Mouse (Mus musculus) bone marrow, adult 2 months (tissue): Measurements from ENCODE around the gene Pa2g4. TPM values are rescaled to one million over a fixed set of nuclear protein-coding genes. Genes with fewer than 3 reads are reported as not detected.

ENCODE experiments used
- H3K27ac ChIP-seq: fragments of 200-500 bp; 2 replicates; pipeline ENCODE4 v1.5.1; 2012; ENCODE audit warnings: low read depth, mild to moderate bottlenecking, control low read depth, inconsistent platforms, low read length; ENCODE audit not compliant: control insufficient read depth, poor library complexity, insufficient read depth
- H3K4me1 ChIP-seq: fragments of 200-500 bp; 2 replicates; pipeline ENCODE4 v1.6.1; 2011; ENCODE audit warnings: low read length; ENCODE audit not compliant: control insufficient read depth, insufficient read depth
- H3K4me3 ChIP-seq: fragments of 200-500 bp; replicated peaks from 2 replicates; pipeline ENCODE3; 2011; ENCODE audit warnings: mild to moderate bottlenecking, low read depth, low read length, control low read depth; ENCODE audit not compliant: control insufficient read depth
- CTCF ChIP-seq: fragments of 200-500 bp; IDR thresholded peaks from 2 replicates; pipeline ENCODE4 v1.5.1; 2011; ENCODE audit warnings: low read length, control low read depth; ENCODE audit not compliant: control insufficient read depth, insufficient read depth
- POLR2A ChIP-seq: fragments of 200-500 bp; IDR thresholded peaks from 2 replicates; pipeline ENCODE4 v1.6.1; 2011; ENCODE audit warnings: low read depth, mild to moderate bottlenecking, control low read depth, low read length, borderline replicate concordance; ENCODE audit not compliant: control insufficient read depth
- WGBS: fragments of 180-500 bp; shearing (Covaris S2); methylation state at CpG from one replicate; pipeline ENCODE4 v1.1.7; 2018; 5-methylcytosine and 5-hydroxymethylcytosine counted together
- polyA plus RNA-seq: library from polyadenylated mRNA; stranded (reverse); fragments of >200 nt; gene quantifications from 2 replicates; pipeline ENCODE4 v1.2.4, GENCODE M21; 2011; ENCODE audit warnings: low replicate concordance; ENCODE audit not compliant: missing spikeins, insufficient read depth, insufficient read length

Pa2g4 gene
- polyA plus RNA-seq, 1 experiment: 116 TPM

DNA sequence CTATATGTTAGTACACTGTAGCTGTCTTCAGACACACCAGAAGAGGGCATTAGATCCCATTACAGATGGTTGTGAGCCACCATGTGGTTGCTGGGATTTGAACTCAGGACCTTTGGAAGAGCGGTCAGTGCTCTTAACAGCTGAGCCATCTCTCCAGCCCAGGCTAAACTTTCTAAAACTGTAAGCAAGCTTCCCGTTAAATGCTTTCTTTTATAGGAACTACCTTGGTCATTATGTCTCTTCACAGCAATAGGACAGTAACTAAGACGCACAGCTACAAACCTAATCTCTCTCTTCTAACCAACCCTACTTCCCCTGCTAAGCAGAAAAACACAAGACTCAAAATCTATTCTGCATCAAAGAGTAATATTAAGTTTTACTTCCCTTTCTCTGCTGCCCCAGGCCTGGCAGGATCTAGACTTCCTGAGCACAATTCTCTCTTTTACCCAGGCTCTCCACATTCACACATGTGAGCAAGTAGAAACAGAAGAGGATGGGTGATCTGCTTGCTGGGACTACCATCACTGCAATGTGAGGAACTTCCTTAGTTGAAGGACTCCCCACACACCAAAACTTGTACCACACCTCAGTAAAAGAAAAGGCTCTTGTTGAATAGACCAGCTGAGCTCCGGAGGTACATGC lies 30.0 kb downstream of the Pa2g4 start:
- no peak for TF ChIP-seq CTCF
- TF ChIP-seq POLR2A: no peak
- peaks cover 2% of the 10 kb centered on the region for H3K4me1 ChIP-seq
- H3K27ac ChIP-seq: peak overlapping the region; percentile 59; the same call in 1 of the 2 replicates
- no peak overlapping the region for H3K4me3 ChIP-seq
- 23% methylated on average over 4 of the region's 4 CpGs for WGBS

DNA sequence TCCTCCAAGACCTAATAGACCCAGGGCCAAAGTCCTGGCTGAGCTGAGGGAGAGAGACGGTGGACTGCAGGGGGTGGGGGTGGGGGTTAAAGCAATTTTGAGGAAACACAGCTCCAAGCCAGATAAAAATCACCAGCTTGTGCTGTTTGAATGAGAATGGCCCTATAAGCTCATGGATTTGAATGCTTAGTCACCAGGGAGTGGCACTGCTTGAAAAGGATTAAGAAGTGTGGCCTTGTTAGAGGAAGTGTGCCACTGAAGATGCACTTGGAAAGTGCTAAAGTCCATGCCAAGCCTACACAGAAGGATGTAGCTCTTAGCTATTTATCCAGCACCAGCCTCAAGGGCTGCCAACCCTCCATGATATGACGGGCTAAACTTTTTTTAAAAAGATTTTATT lies 30.6 kb downstream of the Pa2g4 start:
- WGBS: 75% methylated on average over 2 of the region's 2 CpGs
- Histone ChIP-seq H3K27ac (peak overlapping the region; percentile 48; the same call in 1 of the 2 replicates), H3K4me3 (no peak overlapping the region), H3K4me1 (peaks cover 2% of the 10 kb centered on the region)
- TF ChIP-seq CTCF: no peak
- no peak for TF ChIP-seq POLR2A

DNA sequence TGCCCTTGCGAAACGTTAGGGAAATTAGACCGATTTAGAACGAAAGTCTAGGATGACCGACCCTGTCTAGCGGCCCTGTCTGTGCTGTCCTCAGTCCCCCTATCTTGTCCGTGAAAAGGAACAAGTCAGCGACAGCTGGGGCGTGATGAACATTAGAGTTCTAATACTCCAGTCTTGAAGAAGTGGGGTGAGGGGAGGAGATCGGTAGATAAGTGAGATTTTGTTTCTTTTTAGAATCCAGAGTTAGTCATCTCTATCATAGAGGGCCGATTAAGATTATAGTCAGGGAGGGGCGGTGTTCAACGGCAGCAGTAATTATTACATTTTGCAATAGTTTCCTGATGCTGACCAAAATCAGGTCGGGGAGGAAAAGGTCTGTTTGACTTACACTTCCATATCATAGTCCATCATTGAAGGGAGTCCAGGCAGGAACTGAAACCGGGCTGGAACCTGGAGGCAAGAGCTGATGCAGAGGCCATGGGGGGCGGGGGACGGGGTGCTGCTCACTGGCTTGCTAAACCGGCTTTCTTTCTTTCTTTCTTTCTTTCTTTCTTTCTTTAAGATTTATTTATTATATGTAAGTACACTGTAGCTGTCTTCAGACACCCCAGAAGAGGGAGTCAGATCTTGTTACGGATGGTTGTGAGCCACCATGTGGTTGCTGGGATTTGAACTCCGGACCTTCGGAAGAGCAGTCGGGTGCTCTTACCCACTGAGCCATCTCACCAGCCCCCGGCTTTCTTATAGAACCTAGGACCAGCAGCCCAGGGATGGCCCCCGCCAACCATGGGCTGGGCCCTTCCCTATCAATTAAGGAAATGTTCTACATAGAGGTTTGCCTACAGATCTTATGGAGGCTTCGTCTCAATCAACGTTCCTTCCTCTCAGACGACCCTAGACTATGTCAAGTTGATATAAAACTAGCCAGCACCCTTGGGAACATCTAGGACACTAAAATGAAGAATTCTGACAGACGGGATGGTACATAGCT lies 39.1 kb downstream of the Pa2g4 start:
- 22% methylated on average over 28 of the region's 28 CpGs for WGBS
- H3K4me3 ChIP-seq: peak overlapping the region; percentile 89
- TF ChIP-seq CTCF (no peak), POLR2A (no peak)

DNA sequence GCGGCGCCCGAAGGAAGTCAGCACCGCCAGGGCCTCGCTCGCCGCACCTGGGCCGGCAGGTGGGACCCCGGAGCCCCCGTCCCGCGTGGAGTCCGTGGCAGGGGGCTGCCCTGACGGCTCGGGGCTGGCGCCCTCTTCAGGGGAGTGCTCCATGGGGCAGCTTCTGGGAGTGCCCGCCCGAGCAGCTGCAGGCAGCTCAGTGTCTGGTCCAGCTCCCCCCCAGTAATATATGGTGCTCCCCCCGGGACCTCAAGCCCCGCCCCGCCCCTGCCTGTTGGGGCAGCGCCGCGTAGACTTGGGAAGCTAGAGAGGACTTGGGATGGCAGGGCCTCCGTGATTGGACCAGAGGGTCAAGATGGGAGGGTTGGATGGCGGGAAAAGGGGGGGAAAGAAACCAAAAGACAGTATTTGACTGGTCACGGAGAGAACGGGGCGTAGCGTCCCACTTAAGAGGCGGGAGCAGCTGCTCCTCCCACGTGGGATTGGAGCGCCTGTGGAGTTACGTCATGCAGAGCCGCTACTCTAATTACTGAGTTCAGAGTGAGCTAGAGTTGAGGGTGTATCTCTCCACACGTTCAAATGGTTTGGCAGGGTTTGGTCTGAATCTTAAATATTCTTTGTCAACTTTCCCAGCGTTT lies 40.0 kb downstream of the Pa2g4 start, which contains the start of gene Esyt1:
Esyt1 (minus strand) TSS at position 201 of the 638 bp plus-strand sequence.
- TF ChIP-seq POLR2A (peak; percentile 83), CTCF (peak; percentile 36; the same call in 1 of the 2 replicates)
- WGBS: under 1% methylated on average over 37 of the region's 37 CpGs

More for the DNA sequence above, 39.1 kb downstream of the Pa2g4 start:
- no peaks in the 10 kb centered on the region; the same call in 1 of the 2 replicates for H3K4me1 ChIP-seq
- peak overlapping the region; percentile 59; the same call in 1 of the 2 replicates for H3K27ac ChIP-seq

DNA sequence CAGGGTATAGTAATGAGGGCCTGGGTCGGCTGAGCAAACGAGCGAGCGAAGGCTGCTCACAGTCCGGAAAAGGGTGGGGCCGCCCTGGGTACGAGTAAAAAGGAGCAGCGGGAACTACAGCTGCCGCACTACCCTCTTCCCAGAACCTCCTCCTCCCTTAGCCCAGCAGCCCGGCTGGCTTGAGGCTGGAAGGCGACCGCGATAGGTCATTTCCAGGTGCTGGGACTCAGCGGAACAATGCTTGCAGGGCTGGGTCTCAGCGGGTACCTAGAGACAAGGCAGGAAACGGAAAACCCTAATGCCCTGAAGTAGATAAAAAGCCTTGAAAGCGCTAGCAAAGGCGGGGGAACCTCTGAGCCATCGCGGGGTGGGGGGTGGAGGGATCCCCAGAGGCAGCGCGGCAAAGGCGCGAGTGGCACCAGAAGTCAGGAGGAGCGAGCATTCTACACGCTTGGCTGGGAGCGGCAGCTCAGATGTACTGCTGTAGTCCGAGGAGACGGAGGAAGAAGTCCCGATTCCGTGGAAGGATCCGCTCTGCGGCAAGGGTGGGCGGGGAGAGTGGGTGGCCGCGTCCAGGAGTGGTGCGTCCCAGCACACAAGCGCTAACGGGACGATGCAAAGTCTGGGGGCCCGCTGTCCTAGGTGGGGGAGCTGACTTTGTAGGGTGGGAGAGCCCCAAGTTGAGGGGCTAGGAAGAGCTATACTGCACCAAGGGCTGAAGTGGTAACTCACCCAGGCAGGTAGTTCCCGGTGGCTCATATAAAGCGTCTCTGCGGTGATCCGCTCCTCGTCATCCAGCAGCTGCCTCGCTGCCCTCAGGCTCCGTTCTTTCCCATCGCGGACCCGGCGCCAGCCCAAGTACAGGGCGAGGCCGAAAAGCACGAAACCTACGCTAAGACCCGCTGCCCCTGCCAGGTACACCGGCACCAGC lies 40.8 kb downstream of the Pa2g4 start:
- H3K4me1 ChIP-seq: no peaks in the 10 kb centered on the region; the same call in 1 of the 2 replicates

More for the DNA sequence above, 40.0 kb downstream of the Pa2g4 start, which contains the start of gene Esyt1:
- peak within 1 kb of the TSS; percentile 93 for H3K27ac ChIP-seq
- peak within 1 kb of the TSS; percentile 89 for H3K4me3 ChIP-seq
- no peaks in the 10 kb centered on the region; the same call in 1 of the 2 replicates for H3K4me1 ChIP-seq

DNA sequence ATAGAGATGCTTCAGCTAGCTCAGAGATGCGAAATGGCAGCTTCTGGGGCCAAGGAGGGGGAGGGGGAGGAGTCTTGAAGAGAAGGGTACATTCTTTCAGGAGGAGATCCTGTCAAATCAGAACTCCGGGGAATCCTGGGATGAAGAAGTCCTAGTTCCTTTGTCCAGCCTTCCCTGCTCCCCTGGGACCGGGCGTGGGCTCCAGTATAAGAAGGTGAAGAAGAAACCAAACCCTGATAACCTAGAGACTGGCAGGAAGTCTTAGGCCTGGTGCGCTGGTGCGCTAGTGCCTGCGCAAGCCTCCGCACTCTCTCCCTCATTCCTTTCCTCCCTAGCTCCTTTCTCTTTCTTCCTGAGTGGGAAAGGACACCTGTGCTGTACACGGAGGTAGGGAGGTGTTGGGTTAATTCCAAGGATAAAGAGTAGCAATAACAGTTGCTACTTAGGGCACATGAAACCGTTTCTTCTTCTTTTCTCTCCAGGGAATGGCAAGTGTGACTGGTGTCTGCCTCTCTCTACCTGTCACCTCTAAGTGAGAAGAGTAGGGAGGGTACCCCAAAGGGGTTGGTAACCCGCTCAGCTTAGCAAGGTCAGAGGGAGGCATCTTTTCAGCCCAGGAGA lies 41.6 kb downstream of the Pa2g4 start:
- H3K27ac ChIP-seq: peak overlapping the region; percentile 93
- peak overlapping the region; percentile 89 for H3K4me3 ChIP-seq
- 20% methylated on average over 11 of the region's 11 CpGs for WGBS
- H3K4me1 ChIP-seq: no peaks in the 10 kb centered on the region; the same call in 1 of the 2 replicates
- peak; percentile 44; the same call in 1 of the 2 replicates for TF ChIP-seq POLR2A
- no peak for TF ChIP-seq CTCF

More for the DNA sequence above, 40.8 kb downstream of the Pa2g4 start:
- WGBS: under 1% methylated on average over 58 of the region's 58 CpGs
- peak overlapping the region; percentile 93 for H3K27ac ChIP-seq
- TF ChIP-seq CTCF (no peak), POLR2A (peak; percentile 51; the same call in 1 of the 2 replicates)
- peak overlapping the region; percentile 89 for H3K4me3 ChIP-seq

DNA sequence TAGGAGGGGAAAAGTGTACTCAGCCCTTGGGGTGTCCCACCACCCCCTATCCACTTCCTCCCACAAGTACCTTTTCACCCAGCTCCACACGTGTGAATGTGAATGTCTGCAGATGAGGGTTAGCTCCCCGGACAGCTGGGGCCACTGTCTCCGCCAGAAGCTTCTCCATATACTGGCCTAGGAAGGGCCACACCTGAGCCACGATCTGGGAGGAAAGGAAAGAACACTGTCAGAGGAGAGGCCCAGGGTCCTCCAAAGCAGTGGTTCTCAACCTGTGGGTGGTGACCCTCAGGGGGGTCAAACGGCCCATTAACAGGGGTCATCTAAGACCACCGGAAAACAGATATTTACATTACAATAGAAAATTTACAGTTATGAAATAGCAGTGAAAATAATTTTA lies 43.4 kb downstream of the Pa2g4 start:
- Histone ChIP-seq H3K4me3 (no peak overlapping the region), H3K4me1 (no peaks in the 10 kb centered on the region; the same call in 1 of the 2 replicates), H3K27ac (no peak overlapping the region)
- WGBS: 80% methylated on average over 6 of the region's 6 CpGs
- TF ChIP-seq POLR2A: no peak
- TF ChIP-seq CTCF: no peak
